Mouse (Mus musculus) CH12.LX (cell line): ENCODE results near the gene Tbc1d7. TPM values are rescaled to one million over a fixed set of nuclear protein-coding genes. Genes with fewer than 3 reads are reported as not detected.

ENCODE experiments used
- DNase-seq: peaks from one replicate; pipeline ENCODE4 v3.0.0-alpha.2; 2013; ENCODE audit errors: extremely low read depth
- H3K27ac ChIP-seq: 2 replicates; pipeline ENCODE4 v1.5.1; 2012; ENCODE audit warnings: low read depth, mild to moderate bottlenecking, control low read depth, moderate library complexity; ENCODE audit not compliant: insufficient read depth
- H3K27me3 ChIP-seq: replicated peaks from 2 replicates; pipeline ENCODE3; 2012; ENCODE audit warnings: inconsistent platforms
- H3K36me3 ChIP-seq, 2 experiments: replicated peaks in 1 of 2; 2 replicates each; pipeline versions ENCODE3 to v1.6.1; 2012; ENCODE audit warnings: inconsistent platforms in 1 of 2, low read length in 1 of 2, mild to moderate bottlenecking in 1 of 2, mixed read lengths in 1 of 2, moderate library complexity in 1 of 2; ENCODE audit not compliant: control insufficient read depth in 1 of 2, insufficient read depth in 1 of 2
- H3K4me1 ChIP-seq, 2 experiments: 2 replicates each; pipeline ENCODE4 v1.6.1; 2012; ENCODE audit warnings: inconsistent platforms in 1 of 2, moderate library complexity in 1 of 2; ENCODE audit not compliant: insufficient read depth in 2 of 2, control insufficient read depth in 1 of 2
- H3K4me2 ChIP-seq: 2 replicates; pipeline ENCODE4 v1.6.1; 2012; ENCODE audit warnings: low read depth, mild to moderate bottlenecking, control low read depth; ENCODE audit not compliant: poor library complexity, insufficient read depth, severe bottlenecking
- H3K4me3 ChIP-seq, 3 experiments: fragments of 150-350 bp in 1 of 3; sonication (generic) in 1 of 3; replicated peaks in 1 of 3; 2 replicates each; pipeline versions ENCODE3 to v1.5.1; 2011 to 2012; ENCODE audit warnings: low read depth in 2 of 3, low read length in 2 of 3, mild to moderate bottlenecking in 2 of 3, moderate library complexity in 2 of 3, control low read depth in 1 of 3, improper control_type of control experiment in 1 of 3, inconsistent platforms in 1 of 3, mixed read lengths in 1 of 3; ENCODE audit not compliant: poor library complexity in 1 of 3
- H3K79me2 ChIP-seq: replicated peaks from 2 replicates; pipeline ENCODE4 v1.6.1; 2012; ENCODE audit warnings: mild to moderate bottlenecking, moderate library complexity; ENCODE audit not compliant: control insufficient read depth, poor library complexity, insufficient read depth, severe bottlenecking; ENCODE audit errors: extremely low read depth
- H3K9ac ChIP-seq: 2 replicates; pipeline ENCODE4 v1.6.1; 2012; ENCODE audit warnings: low read depth, mild to moderate bottlenecking, control low read depth, moderate library complexity; ENCODE audit not compliant: insufficient read depth
- H3K9me3 ChIP-seq: replicated peaks from 2 replicates; pipeline ENCODE3; 2012; ENCODE audit warnings: low read length, inconsistent platforms, mixed read lengths
- BHLHE40 ChIP-seq: IDR thresholded peaks from 2 replicates; pipeline ENCODE4 v1.6.1; 2011; ENCODE audit warnings: mild to moderate bottlenecking, low read depth, low read length, improper control_type of control experiment
- CHD1 ChIP-seq: IDR thresholded peaks from 2 replicates; pipeline ENCODE4 v1.6.1; 2012; ENCODE audit warnings: low read depth, low read length, improper control_type of control experiment, inconsistent platforms
- CHD2 ChIP-seq: IDR thresholded peaks from 2 replicates; pipeline ENCODE4 v1.6.1; 2011; ENCODE audit warnings: low read length, improper control_type of control experiment
- ETS1 ChIP-seq: conservative IDR thresholded peaks from 2 replicates; pipeline ENCODE4 v1.6.1; 2012; ENCODE audit warnings: low read depth, mild to moderate bottlenecking, inconsistent platforms, low read length, improper control_type of control experiment, moderate library complexity
- HCFC1 ChIP-seq: IDR thresholded peaks from 2 replicates; pipeline ENCODE4 v1.6.1; 2012; ENCODE audit warnings: low read depth, mild to moderate bottlenecking, inconsistent platforms, low read length, improper control_type of control experiment
- IRF4 ChIP-seq: IDR thresholded peaks from 2 replicates; pipeline ENCODE4 v1.6.1; 2014; ENCODE audit warnings: low read depth, mild to moderate bottlenecking, inconsistent platforms, low read length, improper control_type of control experiment
- MAX ChIP-seq: IDR thresholded peaks from 2 replicates; pipeline ENCODE4 v1.6.1; 2011; ENCODE audit warnings: low read length, improper control_type of control experiment
- MEF2A ChIP-seq: IDR thresholded peaks from 2 replicates; pipeline ENCODE4 v1.6.1; 2014; ENCODE audit warnings: low read depth, mild to moderate bottlenecking, inconsistent platforms, low read length, improper control_type of control experiment, borderline replicate concordance
- MXI1 ChIP-seq: IDR thresholded peaks from 2 replicates; pipeline ENCODE4 v1.6.1; 2011; ENCODE audit warnings: mild to moderate bottlenecking, low read depth, low read length, improper control_type of control experiment
- PAX5 ChIP-seq: IDR thresholded peaks from 2 replicates; pipeline ENCODE4 v1.6.1; 2012; ENCODE audit warnings: low read length, inconsistent platforms, mixed read lengths
- POLR2A ChIP-seq: IDR thresholded peaks from 2 replicates; pipeline ENCODE4 v1.6.1; 2011; ENCODE audit warnings: low read depth, mild to moderate bottlenecking, improper control_type of control experiment, low read length
- RCOR1 ChIP-seq: conservative IDR thresholded peaks from 2 replicates; pipeline ENCODE4 v1.6.1; 2012; ENCODE audit warnings: low read depth, mild to moderate bottlenecking, inconsistent platforms, low read length, improper control_type of control experiment
- UBTF ChIP-seq: IDR thresholded peaks from 2 replicates; pipeline ENCODE4 v1.6.1; 2012; ENCODE audit warnings: low read depth, mild to moderate bottlenecking, inconsistent platforms, low read length, improper control_type of control experiment, moderate library complexity
- USF2 ChIP-seq: conservative IDR thresholded peaks from 2 replicates; pipeline ENCODE4 v1.6.1; 2011; ENCODE audit warnings: low read depth, low read length, improper control_type of control experiment
- ZC3H11A ChIP-seq: IDR thresholded peaks from 2 replicates; pipeline ENCODE4 v1.6.1; 2012; ENCODE audit warnings: low read depth, mild to moderate bottlenecking, inconsistent platforms, low read length, improper control_type of control experiment
- ZKSCAN1 ChIP-seq: IDR thresholded peaks from 2 replicates; pipeline ENCODE4 v1.6.1; 2012; ENCODE audit warnings: low read depth, inconsistent platforms, low read length, improper control_type of control experiment, borderline replicate concordance
- ZMIZ1 ChIP-seq: IDR thresholded peaks from 2 replicates; pipeline ENCODE4 v1.6.1; 2012; ENCODE audit warnings: low read depth, mild to moderate bottlenecking, inconsistent platforms, low read length, improper control_type of control experiment
- dilution Hi-C: fragments of 300-500 bp; cut with MboI; formaldehyde crosslinking; loops from 2 replicates; pipeline ENCODE4 v1.14.3; 2020; ENCODE audit warnings: low sequenced_read_pairs; ENCODE audit not compliant: extremely low pct_unique_long_range_greater_than_20kb, extremely low pct_ligation_motif_present
- in situ Hi-C: fragments of 300-500 bp; cut with MboI; formaldehyde crosslinking; loops from 3 replicates; pipeline ENCODE4 v1.14.3; 2019; ENCODE audit warnings: low sequenced_read_pairs, low pct_ligation_motif_present, low pct_unique_long_range_greater_than_20kb, mixed read lengths
- polyA plus RNA-seq: library from polyadenylated mRNA; unstranded; fragments of >175 nt; gene quantifications from 2 replicates; pipeline ENCODE4 v1.2.1, GENCODE M21; 2012; ENCODE audit warnings: low read depth; ENCODE audit not compliant: insufficient read length
- total RNA-seq, 2 experiments: library from RNA; depleted of rRNA; stranded (reverse); fragments of 300-350 nt in 1 of 2; fragments of >200 nt in 1 of 2; gene quantifications; 2 replicates each; pipeline ENCODE4 v1.2.3; 2012 to 2014

The Tbc1d7 gene
- total and polyA plus RNA-seq, 3 experiments: 19.5 to 37.3 (median 20.2) TPM

DNA sequence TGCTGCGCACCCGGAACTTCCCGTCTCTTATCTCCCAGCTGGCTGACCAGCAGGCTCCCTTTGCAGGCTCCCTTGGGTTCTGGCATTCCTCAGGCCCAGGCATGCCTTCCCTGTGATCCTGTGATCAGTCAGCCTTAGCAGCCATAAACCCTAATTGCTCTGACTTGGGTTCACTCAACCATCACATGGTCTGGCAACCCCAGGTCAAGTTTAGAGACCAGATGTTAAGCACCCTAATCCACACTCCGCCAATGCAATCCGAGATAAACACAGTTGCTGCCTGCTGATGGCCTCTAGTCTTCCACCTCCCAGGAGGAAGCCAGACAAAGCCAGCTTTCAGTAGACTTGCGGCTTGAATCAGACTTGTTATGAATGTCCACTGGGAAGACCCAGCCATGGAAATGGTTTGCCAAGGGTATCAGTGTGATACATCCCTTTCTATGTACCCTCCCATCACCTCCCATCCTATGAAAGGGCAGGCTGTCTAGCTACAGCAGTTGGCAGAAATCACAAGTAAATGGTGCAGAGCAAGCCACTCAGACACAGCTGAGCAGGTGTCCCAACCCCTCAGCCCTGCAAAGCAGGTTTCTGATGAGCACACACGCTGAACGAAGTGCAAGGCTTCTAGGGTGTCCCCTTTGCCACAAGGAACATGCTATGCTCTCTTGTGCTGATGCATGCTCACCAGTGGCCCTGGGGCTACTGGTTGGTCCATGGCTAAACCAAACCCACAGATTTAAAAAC lies 24.6 kb downstream of the Tbc1d7 start:
- Histone ChIP-seq H3K9me3 (no peaks in the 10 kb centered on the region), H3K27me3 (no peaks in the 10 kb centered on the region), H3K4me1 (peaks cover 6 to 10% of the 10 kb centered on the region in 2 experiments; a peak in 2 of 4 replicates), H3K36me3 (peaks cover 4 to 32% of the 10 kb centered on the region in 2 experiments), H3K4me2 (no peak overlapping the region), H3K27ac (no peak overlapping the region), H3K4me3 (no peak overlapping the region), H3K79me2 (no peaks in the 10 kb centered on the region), H3K9ac (no peak overlapping the region)
- dilution Hi-C loops (no loop called here), in situ Hi-C loops (no loop called here)
- DNase-seq: no peak
- no peak for TF ChIP-seq POLR2A
- no peak for TF ChIP-seq BHLHE40
- TF ChIP-seq USF2: no peak
- no peak for TF ChIP-seq MEF2A
- TF ChIP-seq ZC3H11A: no peak
- TF ChIP-seq CHD2: no peak
- no peak for TF ChIP-seq PAX5
- no peak for TF ChIP-seq ETS1
- no peak for TF ChIP-seq HCFC1

- H3K4me1 ChIP-seq: peaks cover 6 to 10% of the 10 kb centered on the region in 2 experiments; a peak in 2 of 4 replicates
- TF ChIP-seq BHLHE40 (no peak), UBTF (no peak)
- H3K36me3 ChIP-seq: peaks cover 0 to 15% of the 10 kb centered on the region in 2 experiments
- no peak for DNase-seq
- H3K27ac ChIP-seq: no peak overlapping the region
- no peaks in the 10 kb centered on the region for H3K79me2 ChIP-seq
- H3K27me3 ChIP-seq: no peaks in the 10 kb centered on the region
- dilution Hi-C loops: no loop called here
- no peak overlapping the region for H3K9ac ChIP-seq
- H3K9me3 ChIP-seq: no peaks in the 10 kb centered on the region
- in situ Hi-C loops: no loop called here
- no peak overlapping the region for H3K4me3 ChIP-seq
- no peak overlapping the region for H3K4me2 ChIP-seq
Observed at GRCm38 (mm10) chr13:43144720-43145418, 26.4 kb downstream of the Tbc1d7 start.

GRCm38 (mm10) chr13:43134468-43134867 lies 36.8 kb downstream of the Tbc1d7 start:
- Histone ChIP-seq H3K4me1 (peaks cover 0 to 10% of the 10 kb centered on the region in 2 experiments; a peak in 1 of 4 replicates), H3K4me2 (no peak overlapping the region), H3K9me3 (no peaks in the 10 kb centered on the region), H3K27me3 (no peaks in the 10 kb centered on the region), H3K9ac (no peak overlapping the region), H3K4me3 (no peak overlapping the region), H3K36me3 (peaks cover 0 to 33% of the 10 kb centered on the region in 2 experiments), H3K27ac (no peak overlapping the region), H3K79me2 (no peaks in the 10 kb centered on the region)
- dilution Hi-C loops: no loop called here
- no peak for DNase-seq
- in situ Hi-C loops: no loop called here
- TF ChIP-seq ZKSCAN1 (no peak), CHD1 (no peak), BHLHE40 (no peak), MAX (no peak), RCOR1 (no peak), IRF4 (no peak), MXI1 (no peak), ZMIZ1 (no peak), CHD2 (no peak)
